Mouse (Mus musculus) R1 (cell line): ENCODE data around the gene Appl2.

ENCODE experiments used
- DNase-seq: peaks from one replicate; pipeline ENCODE4 v3.0.0-alpha.2; 2018; ENCODE audit warnings: low read depth, low spot score

Gene Appl2

GRCm38 (mm10) chr10:83565449-83566441 lies 82.8 kb downstream of the Appl2 start:
- DNase-seq = no peak

- DNase-seq = no peak
Observed at GRCm38 (mm10) chr10:83563005-83563404, 85.5 kb downstream of the Appl2 start.
